Mouse (Mus musculus): Measurements from ENCODE around the gene Wbp1. TPM values are rescaled to one million over a fixed set of nuclear protein-coding genes. Genes with fewer than 3 reads are reported as not detected.
"Not testable (repeated sequence)": the region's sequence is repeated elsewhere in the genome, so short reads cannot be mapped to it uniquely, and the experiment has no call there.

Gene Wbp1
- polyA plus RNA-seq (2016; fragmentation: Nextera tagmentation; extraction: Ambion mirVana): 87.6 and 91.3 TPM in 2 replicates

DNA sequence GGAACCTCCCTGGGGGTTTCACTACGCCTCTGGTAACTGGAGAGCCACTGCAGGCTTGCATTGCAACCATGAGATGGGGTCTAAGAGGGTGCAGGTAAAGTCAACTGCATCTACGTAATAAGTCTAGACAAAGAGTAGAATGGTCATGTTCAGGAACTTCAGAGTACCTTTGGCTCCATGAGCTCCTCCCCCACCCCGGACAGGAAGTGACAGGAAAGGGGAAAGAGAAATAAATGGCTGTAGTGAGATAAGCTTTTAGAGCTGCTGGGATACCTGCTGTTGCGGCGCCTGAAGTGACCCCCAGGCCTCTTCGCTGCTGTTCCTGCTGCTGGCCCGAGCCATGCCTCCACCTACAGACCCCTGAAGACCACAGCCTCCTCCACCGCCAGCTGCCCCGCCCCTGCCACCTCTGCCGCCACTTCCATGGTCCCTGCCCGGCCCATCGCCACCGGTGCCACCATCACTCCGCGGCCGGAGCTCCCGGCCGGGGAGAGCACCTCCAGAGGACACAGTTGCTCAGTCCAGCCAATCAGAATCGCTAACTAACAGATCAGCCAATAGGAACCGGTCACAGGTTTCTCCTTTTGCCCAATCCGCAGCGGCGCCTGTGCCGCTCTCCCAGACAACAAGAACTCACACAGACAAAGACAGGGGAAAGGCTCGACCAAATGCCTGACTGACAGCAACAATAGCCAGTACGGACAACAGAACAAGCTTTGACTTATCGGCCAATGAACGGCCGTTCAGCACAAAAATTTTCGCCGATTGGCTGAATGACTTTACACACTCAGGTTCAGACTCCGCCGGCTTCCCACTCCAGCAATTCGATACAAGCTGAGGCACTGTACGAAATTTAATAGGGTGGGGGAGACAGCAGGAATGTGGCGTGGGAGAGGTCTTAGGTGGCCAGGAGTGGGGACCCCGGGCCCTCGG, at the start of gene Wbp1:
TSS of gene Wbp1 (minus strand) at position 630 of the 933 bp plus-strand sequence.
- peak within 1 kb of the TSS; percentile 93 for H3K27ac ChIP-seq (ENCODE audit: poor library complexity, severe bottlenecking)
- peak within 1 kb of the TSS; percentile 79 for H3K4me3 ChIP-seq
- no peaks in the 10 kb centered on the region for H3K27me3 ChIP-seq (replicated peaks)
- H3K4me1 ChIP-seq (replicated peaks): peaks cover 50% of the 10 kb centered on the region
- peak within 1 kb of the TSS; percentile 96 for H3K4me2 ChIP-seq
- H3K9me3 ChIP-seq (replicated peaks): no peaks in the 10 kb centered on the region
- peak; percentile 95 for ATAC-seq (ENCODE audit: insufficient number of reproducible peaks, low FRiP score)
- peak within 1 kb of the TSS; percentile 88 for H3K9ac ChIP-seq
- under 1% methylated on average over 38 of the region's 38 CpGs for WGBS
- peaks cover 33% of the 10 kb centered on the region for H3K36me3 ChIP-seq

DNA sequence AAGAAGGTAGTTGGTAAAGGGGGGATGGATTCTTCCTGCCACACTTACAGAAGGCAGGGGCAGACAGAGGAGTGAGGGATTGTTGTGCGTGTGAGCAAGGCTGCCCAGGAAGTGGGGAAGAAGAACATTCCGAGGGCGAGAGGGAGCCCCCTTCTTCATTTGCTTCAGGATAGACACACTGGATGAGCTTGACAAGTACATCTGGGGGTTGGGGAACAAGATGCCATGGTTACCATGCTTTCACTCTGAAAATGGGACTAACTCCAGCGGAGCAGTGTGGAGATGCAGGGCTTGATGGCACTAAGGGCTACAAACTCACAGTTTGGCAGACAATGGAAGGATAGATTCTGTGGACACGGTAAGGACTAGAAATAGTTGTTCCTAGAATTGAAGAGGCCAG, 49.7 kb upstream of the Wbp1 start:
- Histone ChIP-seq H3K4me3 (no peak overlapping the region), H3K27me3 (replicated peaks) (no peaks in the 10 kb centered on the region), H3K27ac (ENCODE audit: poor library complexity, severe bottlenecking) (no peak overlapping the region), H3K36me3 (no peaks in the 10 kb centered on the region), H3K9ac (no peak overlapping the region), H3K4me2 (no peak overlapping the region), H3K9me3 (replicated peaks) (no peaks in the 10 kb centered on the region), H3K4me1 (replicated peaks) (peaks cover 27% of the 10 kb centered on the region)
- no peak for ATAC-seq (ENCODE audit: insufficient number of reproducible peaks, low FRiP score)
- WGBS: 77% methylated on average over 5 of the region's 5 CpGs

DNA sequence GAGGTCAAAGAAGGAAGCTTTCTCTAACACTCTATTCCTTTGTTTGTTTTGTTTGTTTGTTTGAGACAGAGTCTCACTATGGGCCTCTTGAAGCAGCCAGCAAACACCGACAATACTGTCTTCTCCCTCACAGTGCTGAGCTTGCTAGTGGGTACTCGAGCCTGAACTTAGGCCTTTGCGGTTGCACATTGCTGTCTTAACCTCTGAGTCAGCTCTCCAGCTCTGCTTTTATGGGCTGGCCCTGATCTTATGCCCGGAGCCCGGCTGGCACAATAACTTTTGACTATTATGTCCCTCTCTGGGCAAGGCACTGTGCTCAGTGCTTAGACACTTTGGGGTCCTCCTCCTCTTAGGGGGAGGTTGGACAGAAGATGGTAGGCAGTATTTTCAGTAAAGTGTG, 48.5 kb upstream of the Wbp1 start:
- ATAC-seq (ENCODE audit: insufficient number of reproducible peaks, low FRiP score): no peak
- 78% methylated on average over 5 of the region's 5 CpGs for WGBS
- no peaks in the 10 kb centered on the region for H3K36me3 ChIP-seq

DNA sequence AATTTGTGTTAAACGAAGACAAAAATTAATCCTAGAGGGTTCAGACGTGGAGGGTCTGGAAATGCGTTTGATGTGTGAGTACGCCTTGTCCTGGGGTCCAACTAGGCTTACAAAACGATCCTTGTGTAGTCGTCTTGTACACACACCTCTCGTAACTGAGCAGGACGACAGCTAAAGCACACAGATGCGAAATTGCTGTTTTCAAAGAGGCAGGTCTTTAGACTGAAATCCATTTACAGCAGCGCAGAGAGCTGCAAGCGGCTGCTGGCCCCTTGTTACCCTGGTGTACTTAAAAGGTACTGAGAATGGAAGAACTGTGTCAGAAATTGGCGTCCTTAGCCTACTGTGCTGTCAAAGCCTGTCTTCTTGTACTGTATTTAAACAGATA, 44.9 kb upstream of the Wbp1 start:
- H3K4me3 ChIP-seq: peak overlapping the region; percentile 80
- WGBS: 0% methylated on average over 12 of the region's 12 CpGs
- H3K27me3 ChIP-seq (replicated peaks): peaks cover 15% of the 10 kb centered on the region
- ATAC-seq (ENCODE audit: insufficient number of reproducible peaks, low FRiP score): peak; percentile 12; the same call in 1 of the 2 replicates
- H3K36me3 ChIP-seq: no peaks in the 10 kb centered on the region
- H3K9ac ChIP-seq: peak overlapping the region; percentile 90
- H3K9me3 ChIP-seq (replicated peaks): no peaks in the 10 kb centered on the region
- peaks cover 36% of the 10 kb centered on the region for H3K4me1 ChIP-seq (replicated peaks)
- H3K27ac ChIP-seq (ENCODE audit: poor library complexity, severe bottlenecking): no peak overlapping the region; the same call in 1 of the 2 replicates
- peak overlapping the region; percentile 90 for H3K4me2 ChIP-seq

More for the DNA sequence above, 48.5 kb upstream of the Wbp1 start:
- H3K4me3 ChIP-seq: no peak overlapping the region
- H3K9ac ChIP-seq: no peak overlapping the region
- peaks cover 30% of the 10 kb centered on the region for H3K4me1 ChIP-seq (replicated peaks)
- no peaks in the 10 kb centered on the region for H3K27me3 ChIP-seq (replicated peaks)
- H3K9me3 ChIP-seq (replicated peaks): no peaks in the 10 kb centered on the region
- H3K4me2 ChIP-seq: no peak overlapping the region
- no peak overlapping the region for H3K27ac ChIP-seq (ENCODE audit: poor library complexity, severe bottlenecking)

DNA sequence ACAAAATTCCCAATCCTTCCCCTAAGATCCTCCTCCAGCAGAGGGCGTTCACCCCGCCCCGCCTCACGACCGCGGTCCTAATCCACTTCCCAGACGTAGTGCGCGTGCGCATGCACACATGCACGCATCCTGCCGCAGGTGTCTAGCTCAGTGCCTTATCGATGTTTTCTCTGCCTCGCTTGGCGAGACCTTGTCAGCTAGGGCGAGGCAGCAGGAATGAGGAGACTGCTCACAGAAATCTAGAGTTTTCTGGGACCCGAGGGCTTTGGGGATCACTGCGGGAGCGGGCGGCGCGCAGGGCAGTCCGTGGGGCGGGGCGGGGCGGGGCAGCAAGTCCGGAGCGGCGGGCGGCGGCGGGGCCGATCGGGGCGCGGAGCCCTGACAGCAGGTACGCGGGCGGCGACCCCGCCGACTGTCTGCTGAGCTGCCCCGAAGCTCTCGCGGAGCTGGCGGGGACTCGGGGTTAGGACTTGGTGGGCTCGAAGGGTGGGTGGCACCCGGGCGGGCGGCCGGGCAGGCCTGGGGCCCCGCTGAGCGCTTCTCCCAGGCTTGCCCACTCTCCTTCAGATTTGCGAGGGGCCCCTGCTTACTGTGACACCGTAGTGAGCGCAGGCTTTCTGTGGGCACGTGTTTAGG, 44.4 kb upstream of the Wbp1 start, which contains the start of gene Dctn1:
TSS of gene Dctn1 (plus strand) at position 314 of the 636 bp plus-strand sequence.
- peak within 1 kb of the TSS; percentile 75 for H3K27ac ChIP-seq (ENCODE audit: poor library complexity, severe bottlenecking)
- WGBS: under 1% methylated on average over 51 of the region's 58 CpGs
- H3K4me1 ChIP-seq (replicated peaks): peaks cover 36% of the 10 kb centered on the region
- peaks cover 20% of the 10 kb centered on the region for H3K27me3 ChIP-seq (replicated peaks)
- peak within 1 kb of the TSS; percentile 90 for H3K9ac ChIP-seq
- H3K4me2 ChIP-seq: peak within 1 kb of the TSS; percentile 90
- no peaks in the 10 kb centered on the region for H3K9me3 ChIP-seq (replicated peaks)
- no peaks in the 10 kb centered on the region for H3K36me3 ChIP-seq
- peak within 1 kb of the TSS; percentile 80 for H3K4me3 ChIP-seq
- ATAC-seq (ENCODE audit: insufficient number of reproducible peaks, low FRiP score): peak; percentile 90

DNA sequence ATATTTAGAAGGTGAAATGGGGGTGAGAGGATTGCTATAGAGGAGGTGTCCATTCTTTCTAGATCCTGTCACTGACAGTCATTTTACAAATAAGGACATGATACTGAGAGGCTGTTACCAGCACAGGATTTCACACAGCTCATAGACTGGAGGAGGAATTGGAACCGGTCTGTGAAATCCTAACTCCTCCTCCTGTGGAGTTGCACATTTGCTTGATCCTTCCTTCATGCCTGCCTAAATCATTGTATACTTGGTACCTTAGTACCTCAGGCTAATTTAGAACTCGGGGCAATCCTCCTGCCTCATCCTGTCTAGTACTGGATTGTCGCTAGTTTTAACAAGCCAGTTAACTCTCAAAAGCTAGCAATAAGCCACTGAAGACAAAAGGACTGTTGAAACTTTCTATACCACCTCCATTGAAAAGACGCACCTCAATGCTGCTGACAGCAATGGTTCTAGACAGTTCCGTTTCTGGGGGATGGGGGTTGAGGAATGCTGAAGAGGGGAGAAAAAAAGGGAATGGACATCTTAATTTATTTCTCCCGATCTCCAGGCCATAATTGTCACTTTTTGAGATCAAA, 43.8 kb upstream of the Wbp1 start:
- Histone ChIP-seq H3K36me3 (no peaks in the 10 kb centered on the region), H3K9ac (peak overlapping the region; percentile 90), H3K4me2 (peak overlapping the region; percentile 90), H3K27me3 (replicated peaks) (peaks cover 26% of the 10 kb centered on the region), H3K9me3 (replicated peaks) (no peaks in the 10 kb centered on the region), H3K4me3 (peak overlapping the region; percentile 80), H3K4me1 (replicated peaks) (peaks cover 36% of the 10 kb centered on the region), H3K27ac (ENCODE audit: poor library complexity, severe bottlenecking) (peak overlapping the region; percentile 75; the same call in 1 of the 2 replicates)
- ATAC-seq (ENCODE audit: insufficient number of reproducible peaks, low FRiP score): peak; percentile 33; the same call in 1 of the 2 replicates
- 8% methylated on average over 6 of the region's 6 CpGs for WGBS

DNA sequence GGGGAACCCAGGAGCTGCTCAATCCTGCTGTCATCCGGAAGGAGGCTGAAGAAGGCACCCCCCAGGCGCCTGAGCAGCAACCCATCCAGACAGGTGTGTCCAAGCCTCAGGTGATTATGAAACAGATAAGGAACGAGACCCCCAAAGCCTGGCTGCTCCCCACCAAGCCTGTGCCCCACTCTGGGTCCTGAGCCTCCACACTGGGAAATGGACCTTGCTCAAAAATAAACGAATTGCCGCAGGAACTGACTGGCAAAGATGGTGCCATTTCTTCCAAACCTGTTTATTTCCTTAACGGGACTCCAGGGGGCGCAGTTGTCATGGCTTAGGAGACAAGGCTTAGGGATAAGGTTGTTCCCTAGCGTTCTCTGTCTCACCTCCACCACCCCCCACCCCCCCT, 41.3 kb upstream of the Wbp1 start:
- Histone ChIP-seq H3K9me3 (replicated peaks) (no peaks in the 10 kb centered on the region), H3K9ac (0 out of 2 replicates have a peak overlapping the region, but pooled peaks have one; percentile 39), H3K4me3 (peak overlapping the region; percentile 39), H3K27ac (ENCODE audit: poor library complexity, severe bottlenecking) (no peak overlapping the region), H3K4me2 (peak overlapping the region; percentile 73), H3K36me3 (no peaks in the 10 kb centered on the region), H3K27me3 (replicated peaks) (peaks cover 30% of the 10 kb centered on the region), H3K4me1 (replicated peaks) (peaks cover 28% of the 10 kb centered on the region)
- ATAC-seq (ENCODE audit: insufficient number of reproducible peaks, low FRiP score): no peak
- 1% methylated on average over 8 of the region's 8 CpGs for WGBS

DNA sequence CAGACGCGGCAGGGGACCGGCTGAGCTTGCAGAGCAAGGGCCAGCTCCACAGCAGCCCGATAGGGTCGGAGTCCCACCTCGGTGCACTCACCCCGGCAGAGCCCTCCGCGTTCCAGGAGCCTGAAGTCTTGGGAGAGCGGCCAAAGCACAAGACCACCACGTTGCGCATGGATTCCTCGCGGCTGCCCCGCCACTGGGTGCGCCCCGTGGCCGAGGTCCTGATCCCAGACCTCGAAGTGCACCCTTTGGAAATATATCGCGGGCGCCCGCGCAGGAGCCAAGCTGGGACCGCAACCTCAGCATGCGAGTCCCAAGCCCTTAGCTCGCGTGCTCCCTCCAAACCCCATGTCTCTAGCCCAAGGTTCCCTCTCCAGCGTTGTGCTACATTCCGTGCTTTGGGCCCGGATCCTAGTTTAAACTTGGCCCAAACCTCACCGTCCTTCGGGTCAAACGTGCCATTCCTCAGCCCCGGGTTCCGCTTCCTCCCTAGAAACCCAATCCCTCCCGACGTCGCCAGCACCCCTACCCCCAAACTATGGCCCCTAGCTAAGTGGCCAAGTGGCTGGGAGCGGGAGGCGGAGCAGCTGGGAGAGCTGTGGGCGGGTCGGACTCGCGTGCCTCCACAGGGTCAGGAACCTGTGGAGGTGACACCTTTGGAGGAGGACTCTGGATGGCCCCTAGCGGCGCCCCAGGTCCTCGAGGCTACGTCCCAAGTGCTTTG, 40.7 kb upstream of the Wbp1 start:
- no peaks in the 10 kb centered on the region for H3K9me3 ChIP-seq (replicated peaks)
- peak overlapping the region; percentile 39 for H3K4me3 ChIP-seq
- H3K9ac ChIP-seq: peak overlapping the region; percentile 39
- H3K36me3 ChIP-seq: no peaks in the 10 kb centered on the region
- WGBS: under 1% methylated on average over 49 of the region's 49 CpGs
- H3K4me1 ChIP-seq (replicated peaks): peaks cover 22% of the 10 kb centered on the region
- H3K27ac ChIP-seq (ENCODE audit: poor library complexity, severe bottlenecking): no peak overlapping the region
- peak overlapping the region; percentile 73 for H3K4me2 ChIP-seq
- ATAC-seq (ENCODE audit: insufficient number of reproducible peaks, low FRiP score): no peak
- H3K27me3 ChIP-seq (replicated peaks): peaks cover 30% of the 10 kb centered on the region

DNA sequence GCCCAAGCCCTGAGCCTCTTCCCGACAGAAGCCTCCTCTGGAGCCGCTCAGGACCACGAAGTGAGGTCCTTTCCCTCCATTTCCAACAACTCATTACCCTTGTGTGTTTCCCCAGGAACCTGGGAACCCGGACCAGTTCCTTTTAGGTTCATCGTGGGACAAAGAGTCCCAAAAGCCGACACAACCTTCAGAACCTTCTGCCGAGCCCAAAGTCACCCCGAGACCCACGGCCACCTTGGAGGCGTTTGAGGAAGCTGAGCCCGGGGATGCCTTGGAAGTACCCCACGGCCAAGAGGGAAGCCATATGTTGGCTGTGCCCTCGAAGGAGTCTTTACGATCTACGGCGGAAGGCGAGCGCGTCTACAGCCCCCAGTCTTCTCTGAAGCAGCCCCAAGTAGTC, 40.1 kb upstream of the Wbp1 start:
- Histone ChIP-seq H3K4me3 (peak overlapping the region; percentile 39), H3K4me2 (peak overlapping the region; percentile 73), H3K27ac (ENCODE audit: poor library complexity, severe bottlenecking) (no peak overlapping the region), H3K9me3 (replicated peaks) (no peaks in the 10 kb centered on the region), H3K36me3 (no peaks in the 10 kb centered on the region), H3K9ac (peak overlapping the region; percentile 39), H3K27me3 (replicated peaks) (peaks cover 30% of the 10 kb centered on the region), H3K4me1 (replicated peaks) (peaks cover 18% of the 10 kb centered on the region)
- WGBS: 8% methylated on average over 19 of the region's 19 CpGs
- no peak for ATAC-seq (ENCODE audit: insufficient number of reproducible peaks, low FRiP score)

DNA sequence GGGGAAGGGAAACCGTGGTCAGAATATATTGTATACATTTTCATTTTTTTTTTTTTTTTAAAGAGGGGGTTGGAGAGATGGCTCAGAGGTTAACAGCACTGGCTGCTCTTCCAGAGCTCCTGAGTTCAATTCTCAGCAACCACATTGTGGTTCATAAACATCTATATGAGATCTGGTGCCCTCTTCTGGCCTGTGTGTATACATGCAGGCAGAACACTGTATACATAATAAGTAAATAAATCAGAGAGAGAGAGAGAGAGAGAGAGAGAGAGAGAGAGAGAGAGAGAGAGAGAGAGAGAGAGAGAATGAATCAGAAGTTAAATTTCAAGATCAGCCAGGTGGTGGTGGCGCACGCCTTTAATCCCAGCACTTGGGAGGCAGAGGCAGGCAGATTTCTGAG, 38.1 kb upstream of the Wbp1 start:
- 32% methylated on average over 3 of the region's 3 CpGs for WGBS

More for the DNA sequence above, 38.1 kb upstream of the Wbp1 start:
- not testable (repeated sequence) for H3K4me2 ChIP-seq; H3K36me3 ChIP-seq; H3K9me3 ChIP-seq (replicated peaks); ATAC-seq (ENCODE audit: insufficient number of reproducible peaks, low FRiP score); H3K9ac ChIP-seq; H3K4me3 ChIP-seq; H3K27ac ChIP-seq (ENCODE audit: poor library complexity, severe bottlenecking)
- H3K27me3 ChIP-seq (replicated peaks): peaks cover 41% of the 10 kb centered on the region
- H3K4me1 ChIP-seq (replicated peaks): peaks cover 22% of the 10 kb centered on the region

Measured in heart, embryonic 12.5 days (tissue).